Mouse (Mus musculus): ENCODE data around the gene Rpf1. TPM values are rescaled to one million over a fixed set of nuclear protein-coding genes. Genes with fewer than 3 reads are reported as not detected.

The Rpf1 gene
- polyA plus RNA-seq, 2 experiments = 41.5 to 46.2 TPM

DNA sequence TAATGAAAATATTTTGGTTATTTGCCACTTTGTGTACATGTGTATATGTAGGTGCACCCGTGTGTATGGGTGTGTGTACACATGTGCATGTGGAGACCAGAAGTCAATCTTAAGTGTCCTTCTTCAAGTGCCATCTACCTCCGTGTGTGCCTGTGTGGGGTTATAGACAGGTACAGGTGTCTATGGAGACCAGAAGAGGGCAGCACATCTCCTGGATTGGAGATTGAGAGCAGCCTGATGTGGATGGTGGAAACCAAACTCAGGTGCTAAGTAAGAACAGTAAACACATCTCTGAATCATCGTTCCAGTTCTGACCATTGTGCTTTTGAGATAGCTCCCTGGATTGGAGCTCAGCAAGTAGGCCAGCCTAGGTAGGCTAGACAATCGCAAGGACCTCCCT lies 34.8 kb downstream of the Rpf1 start:
- WGBS = 75% methylated on average over 4 of the region's 4 CpGs
- DNase-seq (ENCODE audit: low spot score) (no peak), ATAC-seq (ENCODE audit: low FRiP score, low read depth) (no peak)
- no peak overlapping the region for H3K4me2 ChIP-seq (replicated peaks; ENCODE audit: low read depth, low read length, severe bottlenecking)
- no peak for TF ChIP-seq POLR2A (IDR thresholded peaks at IDR 0.05; ENCODE audit: borderline replicate concordance, extremely low read depth, insufficient read depth, insufficient read length)
- H3K4me3 ChIP-seq (replicated peaks; ENCODE audit: low read length) = no peak overlapping the region
- H3K36me3 ChIP-seq (ENCODE audit: control insufficient read depth, insufficient read depth, low read length) = no peaks in the 10 kb centered on the region
- no peak overlapping the region for H3K27ac ChIP-seq (replicated peaks; ENCODE audit: low read depth, low read length)
- H3K9me3 ChIP-seq (ENCODE audit: control insufficient read depth, low read length) = no peaks in the 10 kb centered on the region
- no peaks in the 10 kb centered on the region for H3K27me3 ChIP-seq (ENCODE audit: control insufficient read depth, insufficient read depth, low read length)
- no peak overlapping the region for H3K9ac ChIP-seq (ENCODE audit: low read depth, low read length, severe bottlenecking)
- H3K4me1 ChIP-seq (ENCODE audit: control insufficient read depth, insufficient read depth, low read length) = no peaks in the 10 kb centered on the region

DNA sequence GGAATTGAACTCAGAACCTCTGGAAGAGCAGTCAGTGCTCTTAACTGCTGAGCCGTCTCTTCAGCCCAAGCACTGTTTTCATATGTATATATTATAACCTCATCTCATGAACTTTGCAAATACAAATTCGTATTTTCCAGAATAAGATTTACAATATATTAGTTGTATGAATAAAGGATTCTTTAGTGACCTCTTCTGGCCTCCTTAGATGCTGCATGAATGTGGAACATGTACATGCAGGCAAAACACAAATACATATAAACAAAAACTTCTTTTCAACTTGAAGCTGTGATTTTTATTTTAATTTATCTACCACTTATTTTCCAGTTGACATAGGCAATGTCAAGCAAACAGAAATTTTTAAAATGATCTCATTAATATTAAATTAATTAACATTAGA lies 39.2 kb downstream of the Rpf1 start:
- Histone ChIP-seq H3K4me2 (replicated peaks; ENCODE audit: low read depth, low read length, severe bottlenecking) (no peak overlapping the region), H3K9me3 (ENCODE audit: control insufficient read depth, low read length) (no peaks in the 10 kb centered on the region), H3K27me3 (ENCODE audit: control insufficient read depth, insufficient read depth, low read length) (no peaks in the 10 kb centered on the region), H3K27ac (replicated peaks; ENCODE audit: low read depth, low read length) (no peak overlapping the region), H3K4me1 (ENCODE audit: control insufficient read depth, insufficient read depth, low read length) (no peaks in the 10 kb centered on the region), H3K4me3 (replicated peaks; ENCODE audit: low read length) (no peak overlapping the region), H3K36me3 (ENCODE audit: control insufficient read depth, insufficient read depth, low read length) (no peaks in the 10 kb centered on the region), H3K9ac (ENCODE audit: low read depth, low read length, severe bottlenecking) (no peak overlapping the region)
- TF ChIP-seq POLR2A (IDR thresholded peaks at IDR 0.05; ENCODE audit: borderline replicate concordance, extremely low read depth, insufficient read depth, insufficient read length) = no peak
- no peak for ATAC-seq (ENCODE audit: low FRiP score, low read depth)
- DNase-seq (ENCODE audit: low spot score) = no peak
- WGBS = 73% methylated on average over 2 of the region's 2 CpGs

DNA sequence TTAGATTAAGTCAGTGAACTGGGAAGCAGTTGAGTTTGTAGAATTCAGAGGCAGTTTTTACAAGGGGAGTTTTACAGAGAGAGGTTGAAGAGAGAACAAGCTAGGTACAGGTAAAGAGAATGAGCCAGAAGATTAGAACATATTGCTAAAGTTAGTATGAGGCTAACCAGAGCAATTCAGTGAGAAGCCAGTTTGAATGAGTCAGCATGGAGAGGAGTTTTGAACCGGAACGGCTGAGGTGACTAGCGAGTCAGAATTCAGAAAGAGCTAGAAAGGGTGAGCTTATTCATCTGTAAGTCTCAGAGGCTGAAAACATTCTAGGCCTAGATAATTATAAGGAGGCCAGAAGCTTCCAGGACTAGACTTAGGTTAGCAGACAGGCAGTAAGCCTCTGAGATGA lies 46.8 kb downstream of the Rpf1 start:
- Histone ChIP-seq H3K4me2 (replicated peaks; ENCODE audit: low read depth, low read length, severe bottlenecking) (no peak overlapping the region), H3K9me3 (ENCODE audit: control insufficient read depth, low read length) (no peaks in the 10 kb centered on the region), H3K27me3 (ENCODE audit: control insufficient read depth, insufficient read depth, low read length) (no peaks in the 10 kb centered on the region), H3K27ac (replicated peaks; ENCODE audit: low read depth, low read length) (no peak overlapping the region), H3K36me3 (ENCODE audit: control insufficient read depth, insufficient read depth, low read length) (no peaks in the 10 kb centered on the region), H3K9ac (ENCODE audit: low read depth, low read length, severe bottlenecking) (no peak overlapping the region), H3K4me3 (replicated peaks; ENCODE audit: low read length) (no peak overlapping the region), H3K4me1 (ENCODE audit: control insufficient read depth, insufficient read depth, low read length) (no peaks in the 10 kb centered on the region)
- 88% methylated on average over 3 of the region's 3 CpGs for WGBS
- no peak for ATAC-seq (ENCODE audit: low FRiP score, low read depth)
- DNase-seq (ENCODE audit: low spot score) = no peak
- no peak for TF ChIP-seq POLR2A (IDR thresholded peaks at IDR 0.05; ENCODE audit: borderline replicate concordance, extremely low read depth, insufficient read depth, insufficient read length)

- Histone ChIP-seq H3K9ac (ENCODE audit: low read depth, low read length, severe bottlenecking) (no peak overlapping the region), H3K4me1 (ENCODE audit: control insufficient read depth, insufficient read depth, low read length) (no peaks in the 10 kb centered on the region), H3K4me3 (replicated peaks; ENCODE audit: low read length) (no peak overlapping the region), H3K27me3 (ENCODE audit: control insufficient read depth, insufficient read depth, low read length) (no peaks in the 10 kb centered on the region), H3K9me3 (ENCODE audit: control insufficient read depth, low read length) (no peaks in the 10 kb centered on the region), H3K27ac (replicated peaks; ENCODE audit: low read depth, low read length) (no peak overlapping the region), H3K4me2 (replicated peaks; ENCODE audit: low read depth, low read length, severe bottlenecking) (no peak overlapping the region), H3K36me3 (ENCODE audit: control insufficient read depth, insufficient read depth, low read length) (no peaks in the 10 kb centered on the region)
- ATAC-seq (ENCODE audit: low FRiP score, low read depth) = no peak
- DNase-seq (ENCODE audit: low spot score) = no peak
- TF ChIP-seq POLR2A (IDR thresholded peaks at IDR 0.05; ENCODE audit: borderline replicate concordance, extremely low read depth, insufficient read depth, insufficient read length) = no peak
Observed at GRCm38 (mm10) chr3:146473741-146474140, 47.5 kb downstream of the Rpf1 start.

- WGBS = 77% methylated on average over 4 of the region's 4 CpGs
- TF ChIP-seq POLR2A (IDR thresholded peaks at IDR 0.05; ENCODE audit: borderline replicate concordance, extremely low read depth, insufficient read depth, insufficient read length) = no peak
Observed at GRCm38 (mm10) chr3:146472657-146473056, 48.6 kb downstream of the Rpf1 start.

GRCm38 (mm10) chr3:146469226-146469625 lies 52.0 kb downstream of the Rpf1 start:
- H3K9me3 ChIP-seq (ENCODE audit: control insufficient read depth, low read length) = no peaks in the 10 kb centered on the region
- no peak for TF ChIP-seq POLR2A (IDR thresholded peaks at IDR 0.05; ENCODE audit: borderline replicate concordance, extremely low read depth, insufficient read depth, insufficient read length)
- no peak for DNase-seq (ENCODE audit: low spot score)
- H3K27ac ChIP-seq (replicated peaks; ENCODE audit: low read depth, low read length) = no peak overlapping the region
- H3K36me3 ChIP-seq (ENCODE audit: control insufficient read depth, insufficient read depth, low read length) = no peaks in the 10 kb centered on the region
- H3K4me1 ChIP-seq (ENCODE audit: control insufficient read depth, insufficient read depth, low read length) = no peaks in the 10 kb centered on the region
- H3K27me3 ChIP-seq (ENCODE audit: control insufficient read depth, insufficient read depth, low read length) = no peaks in the 10 kb centered on the region
- H3K9ac ChIP-seq (ENCODE audit: low read depth, low read length, severe bottlenecking) = no peak overlapping the region
- no peak for ATAC-seq (ENCODE audit: low FRiP score, low read depth)
- no peak overlapping the region for H3K4me3 ChIP-seq (replicated peaks; ENCODE audit: low read length)
- no peak overlapping the region for H3K4me2 ChIP-seq (replicated peaks; ENCODE audit: low read depth, low read length, severe bottlenecking)
- 79% methylated on average over 2 of the region's 2 CpGs for WGBS

More at GRCm38 (mm10) chr3:146472657-146473056, 48.6 kb downstream of the Rpf1 start:
- Histone ChIP-seq H3K4me3 (replicated peaks; ENCODE audit: low read length) (no peak overlapping the region), H3K36me3 (ENCODE audit: control insufficient read depth, insufficient read depth, low read length) (no peaks in the 10 kb centered on the region), H3K27ac (replicated peaks; ENCODE audit: low read depth, low read length) (no peak overlapping the region), H3K9me3 (ENCODE audit: control insufficient read depth, low read length) (no peaks in the 10 kb centered on the region), H3K9ac (ENCODE audit: low read depth, low read length, severe bottlenecking) (no peak overlapping the region), H3K4me2 (replicated peaks; ENCODE audit: low read depth, low read length, severe bottlenecking) (no peak overlapping the region), H3K4me1 (ENCODE audit: control insufficient read depth, insufficient read depth, low read length) (no peaks in the 10 kb centered on the region), H3K27me3 (ENCODE audit: control insufficient read depth, insufficient read depth, low read length) (no peaks in the 10 kb centered on the region)
- ATAC-seq (ENCODE audit: low FRiP score, low read depth) = no peak
- DNase-seq (ENCODE audit: low spot score) = no peak
